ENCODE assay signal across 26 mouse cellular contexts in genomic region chr2:156452149-156452536, GRCm38 (mm10). TPM values are rescaled to one million over a fixed set of nuclear protein-coding genes. Genes with fewer than 3 reads are reported as not detected.
DNase-seq lines count a peak whose midpoint lies in the region; ATAC-seq lines count a peak whose summit lies in the region.
"Had no signal": no experiment of that assay in that cellular context is flagged by ENCODE, and none has a peak within 500 bp of the region (broad histone marks: within the 10 kb centered on the region; RNA-seq: fewer than 3 reads in every experiment).

No protein-coding gene starts in this region.

- H3K4me2 ChIP-seq in heart, embryonic 12.5 days, result no peak overlapping the region
- H3K4me2 ChIP-seq: embryonic facial prominence, embryonic 15.5 days; hindbrain, embryonic 14.5 days; intestine, embryonic 15.5 days; limb, embryonic 12.5 days; liver, embryonic 11.5 days; midbrain, embryonic 11.5 days had no signal

- no peaks in the 10 kb centered on the region for H3K9me3 ChIP-seq in heart, embryonic 10.5 days
- H3K9me3 ChIP-seq in heart, embryonic 12.5 days (replicated peaks), result no peaks in the 10 kb centered on the region
- H3K9me3 ChIP-seq: embryonic facial prominence, embryonic 15.5 days; G1E; intestine, embryonic 15.5 days; limb, embryonic 12.5 days had no signal

- no peak overlapping the region for H3K27ac ChIP-seq in heart, embryonic 10.5 days
- H3K27ac ChIP-seq in heart, embryonic 12.5 days (ENCODE audit: poor library complexity, severe bottlenecking), result no peak overlapping the region
- H3K27ac ChIP-seq: embryonic facial prominence, embryonic 15.5 days; hindbrain, embryonic 14.5 days; intestine, embryonic 15.5 days; limb, embryonic 12.5 days had no signal

- no peaks in the 10 kb centered on the region for H3K27me3 ChIP-seq in heart, embryonic 10.5 days (ENCODE audit: insufficient read depth, poor library complexity, severe bottlenecking)
- no peaks in the 10 kb centered on the region; the same call in 1 of the 2 replicates for H3K27me3 ChIP-seq in heart, embryonic 12.5 days (replicated peaks)
- H3K27me3 ChIP-seq: embryonic facial prominence, embryonic 15.5 days; intestine, embryonic 15.5 days; limb, embryonic 12.5 days; Patski had no signal

- H3K9ac ChIP-seq in heart, embryonic 12.5 days, result no peak overlapping the region
- H3K9ac ChIP-seq: embryonic facial prominence, embryonic 15.5 days; hindbrain, embryonic 14.5 days; intestine, embryonic 15.5 days; limb, embryonic 12.5 days; liver, postnatal 0 days had no signal

- peaks cover 11% of the 10 kb centered on the region for H3K4me1 ChIP-seq in heart, embryonic 10.5 days
- H3K4me1 ChIP-seq in heart, embryonic 12.5 days (replicated peaks), result peaks cover 11% of the 10 kb centered on the region

- H3K4me3 ChIP-seq in heart, embryonic 10.5 days, result no peak overlapping the region
- H3K4me3 ChIP-seq in heart, embryonic 12.5 days, result no peak overlapping the region
- H3K4me3 ChIP-seq: embryonic facial prominence, embryonic 15.5 days; intestine, embryonic 15.5 days; limb, embryonic 12.5 days had no signal

- WGBS in heart, embryonic 10.5 days, result 78% methylated on average over 7 of the region's 7 CpGs
- WGBS in heart, embryonic 12.5 days, result 83% methylated on average over 7 of the region's 7 CpGs

- peak; percentile 29 for DNase-seq in embryo, embryonic 10.5 days (ENCODE audit: low spot score)
- no peak for DNase-seq in embryo, embryonic 10 days (ENCODE audit: low spot score)
- peak; percentile 61 for DNase-seq in heart, embryonic 10.5 days (ENCODE audit: low spot score)
- peak; percentile 29 to 59 for DNase-seq in left cerebral cortex, postnatal 25 days (ENCODE audit: low spot score in 2 of 2)
- DNase-seq in left cerebral cortex, adult 9 months (ENCODE audit: low spot score in 2 of 2), result no peak
- peak; percentile 57 for DNase-seq in R1 (ENCODE audit: low read depth, low spot score)
- no peak for DNase-seq in cerebellum, adult 9-10 months
- DNase-seq: adrenal gland, adult 2 months; cerebellum, adult 2 months; cerebellum, postnatal 36 days; gastrocnemius, postnatal 25 days; heart, postnatal 4 days; kidney, adult 8-10 months; kidney, postnatal 10 days; liver, postnatal 0 days; lung, postnatal 14 days; thymus, postnatal 25 days had no signal

- ATAC-seq in heart, embryonic 12.5 days (ENCODE audit: insufficient number of reproducible peaks, low FRiP score), result no peak
- ATAC-seq: intestine, embryonic 15.5 days; liver, postnatal 0 days; Patski had no signal

- no peaks in the 10 kb centered on the region for H3K36me3 ChIP-seq in heart, embryonic 10.5 days
- H3K36me3 ChIP-seq in heart, embryonic 12.5 days, result no peaks in the 10 kb centered on the region
- H3K36me3 ChIP-seq: embryonic facial prominence, embryonic 15.5 days; G1E; intestine, embryonic 15.5 days; limb, embryonic 12.5 days had no signal

- intact Hi-C loops in left cerebral cortex, postnatal 25 days (cut with DNase I), result no loop called here

RNA-seq across cellular contexts. Expression of gene Epb41l1, which starts 31.4 kb away (rescaled TPM):
- 0.97 and 1.5 TPM in 2 replicates for polyA plus RNA-seq in heart, embryonic 10.5 days (2016; fragmentation: Nextera tagmentation; extraction: Ambion mirVana)
- polyA plus RNA-seq in heart, embryonic 12.5 days (2016; fragmentation: Nextera tagmentation; extraction: Ambion mirVana), result 1.2 and 1.4 TPM in 2 replicates
- 100 to 1,000 TPM; 349 to 370 TPM for total RNA-seq in left cerebral cortex, postnatal 25 days (2021)

Comparison
In these comparisons a context has a peak if more than half of its experiments do, and no peak if none do; other contexts are left out.
1. DNase-seq: peak in embryo, embryonic 10.5 days (single experiment), heart, embryonic 10.5 days (single experiment), left cerebral cortex, postnatal 25 days (2 of 2) and R1 (single experiment); none in embryo, embryonic 10 days (single experiment), left cerebral cortex, adult 9 months (0 of 2) and cerebellum, adult 9-10 months (single experiment).